In genomic region chr1:134896008-134896407, GRCm38 (mm10) we compare ENCODE assay signal across 16 mouse cellular contexts.
"Had no signal": no experiment of that assay in that cellular context is flagged by ENCODE, and none has a peak within 500 bp of the region (broad histone marks: within the 10 kb centered on the region; RNA-seq: fewer than 3 reads in every experiment).

No protein-coding gene starts in this region.

- H3K9me3 ChIP-seq: neural tube, embryonic 13.5 days; neural tube, embryonic 15.5 days; stomach, embryonic 15.5 days had no signal

- H3K27ac ChIP-seq: neural tube, embryonic 13.5 days; neural tube, embryonic 15.5 days; stomach, embryonic 15.5 days; stomach, postnatal 0 days had no signal

- H3K4me3 ChIP-seq: neural tube, embryonic 13.5 days; neural tube, embryonic 15.5 days; stomach, embryonic 15.5 days had no signal

- H3K27me3 ChIP-seq: neural tube, embryonic 13.5 days; neural tube, embryonic 15.5 days; stomach, embryonic 15.5 days had no signal

- DNase-seq: retina, postnatal 1 day; right cerebral cortex, adult 18-20 months; right cerebral cortex, postnatal 14 days; right cerebral cortex, postnatal 25 days; right cerebral cortex, postnatal 4 days; spleen, adult 18-20 months; thymus, adult 18-20 months; thymus, adult 2 months; thymus, postnatal 14 days; thymus, postnatal 25 days; thymus, postnatal 36 days; thymus, postnatal 4 days had no signal

- H3K4me1 ChIP-seq: neural tube, embryonic 13.5 days; neural tube, embryonic 15.5 days; stomach, embryonic 15.5 days had no signal
